Mouse (Mus musculus) megakaryocyte, embryonic 14.5 days (primary cell): Measurements from ENCODE around the gene Unc13d. TPM values are rescaled to one million over a fixed set of nuclear protein-coding genes. Genes with fewer than 3 reads are reported as not detected.
A peak's percentile ranks its signal among the peaks of the same experiment; 100 is the strongest.

Experiments
- H3K27me3 ChIP-seq: replicated peaks from 2 replicates; pipeline ENCODE3; 2012; ENCODE audit warnings: inconsistent platforms
- H3K36me3 ChIP-seq: replicated peaks from 2 replicates; pipeline ENCODE3; 2012; ENCODE audit warnings: low read length, inconsistent platforms, mixed read lengths
- H3K4me1 ChIP-seq: 2 replicates; pipeline ENCODE4 v1.6.1; 2012; ENCODE audit warnings: inconsistent platforms
- H3K4me3 ChIP-seq: replicated peaks from 2 replicates; pipeline ENCODE3; 2012; ENCODE audit warnings: moderate library complexity, mild to moderate bottlenecking, inconsistent platforms
- H3K9me3 ChIP-seq: 2 replicates; pipeline ENCODE4 v1.6.1; 2012; ENCODE audit warnings: inconsistent platforms
- FLI1 ChIP-seq: IDR thresholded peaks from 2 replicates; pipeline ENCODE4 v1.6.1; 2012; ENCODE audit warnings: low read length, inconsistent platforms, mixed read lengths
- GATA1 ChIP-seq: IDR thresholded peaks from 3 replicates; pipeline ENCODE4 v1.6.1; 2012; ENCODE audit warnings: mixed read lengths, low read length, inconsistent platforms, borderline replicate concordance
- polyA plus RNA-seq: library from polyadenylated mRNA; stranded (reverse); fragments of >175 nt; gene quantifications from 2 replicates; pipeline ENCODE4 v1.2.3, GENCODE M21; 2012; ENCODE audit warnings: low replicate concordance; ENCODE audit not compliant: insufficient read depth

The Unc13d gene
- polyA plus RNA-seq, 1 experiment, result 221 TPM

DNA sequence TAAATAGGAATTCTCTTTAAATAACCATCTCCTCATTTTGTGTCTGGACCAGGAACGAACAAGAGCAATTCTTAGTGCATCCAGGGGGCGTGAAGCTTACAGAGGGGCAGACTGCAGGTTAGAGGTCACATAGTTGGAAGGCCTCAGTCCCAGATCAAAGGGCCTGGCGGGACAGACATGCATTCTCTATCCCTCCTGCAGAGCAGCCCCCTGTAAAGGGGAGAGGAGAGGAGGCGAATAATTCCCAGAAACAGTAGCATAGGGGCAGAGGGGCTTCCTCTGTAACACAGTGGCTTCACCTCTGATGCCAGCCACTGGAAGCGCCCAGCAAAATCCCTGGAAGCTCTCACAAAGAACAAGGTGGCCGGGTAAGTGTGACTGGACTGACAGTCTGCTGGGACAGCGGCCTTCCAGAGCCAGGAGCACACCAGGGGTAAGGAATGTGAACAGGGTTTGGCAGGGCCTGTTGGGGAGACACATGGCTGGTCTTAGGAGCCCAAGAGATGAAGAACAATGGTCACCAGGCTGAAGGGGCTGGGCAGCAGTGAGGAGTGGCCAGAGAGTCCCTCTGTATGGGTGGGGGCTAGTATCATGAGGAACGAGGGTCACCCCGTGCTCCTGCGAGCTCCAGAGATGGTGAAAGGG is 1.0 kb upstream of the Unc13d start:
- Histone ChIP-seq H3K9me3 (no peaks in the 10 kb centered on the region), H3K36me3 (peaks cover 81% of the 10 kb centered on the region), H3K4me3 (peak overlapping the region; percentile 96), H3K4me1 (peaks cover 98% of the 10 kb centered on the region), H3K27me3 (no peaks in the 10 kb centered on the region)
- TF ChIP-seq FLI1 (no peak), GATA1 (no peak)

DNA sequence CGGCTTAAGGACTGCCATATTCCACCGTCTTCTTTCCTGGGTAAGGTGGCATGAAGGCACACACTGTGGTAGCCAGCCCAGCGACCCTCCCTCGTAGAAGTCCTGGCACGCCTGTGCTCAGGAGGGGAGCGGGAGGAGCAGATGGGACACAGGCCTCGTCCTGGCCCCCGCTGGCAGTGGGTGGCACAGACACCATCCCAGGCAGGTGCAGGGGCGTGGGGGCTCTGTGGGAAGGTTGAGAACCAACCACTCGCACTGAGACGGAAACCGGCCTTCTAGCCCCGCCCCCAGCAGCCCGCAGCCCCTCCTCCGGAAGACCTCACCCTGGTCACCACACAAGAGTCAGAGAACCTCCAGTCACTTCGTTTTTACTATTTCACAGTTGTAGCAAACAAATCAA is 460 bp upstream of the Unc13d start:
- Histone ChIP-seq H3K4me3 (peak overlapping the region; percentile 96), H3K4me1 (peaks cover 98% of the 10 kb centered on the region), H3K36me3 (peaks cover 81% of the 10 kb centered on the region), H3K27me3 (no peaks in the 10 kb centered on the region), H3K9me3 (no peaks in the 10 kb centered on the region)
- TF ChIP-seq FLI1, result no peak
- TF ChIP-seq GATA1, result no peak

DNA sequence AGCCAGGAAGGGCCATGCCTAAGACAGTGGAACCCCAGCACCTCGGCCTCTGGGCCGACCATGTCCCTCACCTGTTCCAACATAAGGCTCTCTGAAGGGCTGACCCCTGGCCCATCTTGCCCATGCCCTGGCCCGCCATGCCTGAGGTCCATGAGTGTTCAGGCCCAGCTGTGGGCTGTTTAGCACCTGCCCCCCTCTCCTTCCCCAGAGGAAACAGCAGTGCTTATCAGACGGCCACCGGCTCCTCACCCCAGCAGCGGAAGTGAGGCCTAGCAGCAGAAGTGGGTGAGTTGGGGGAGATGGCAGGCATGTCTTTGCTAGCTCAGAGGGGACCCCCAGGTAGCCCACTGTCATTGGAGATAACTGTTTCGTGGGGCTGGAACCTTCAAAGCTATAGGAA is 925 bp downstream of the Unc13d start:
- Histone ChIP-seq H3K27me3 (no peaks in the 10 kb centered on the region), H3K4me3 (peak overlapping the region; percentile 96), H3K9me3 (no peaks in the 10 kb centered on the region), H3K4me1 (peaks cover 99% of the 10 kb centered on the region), H3K36me3 (peaks cover 82% of the 10 kb centered on the region)
- peak; percentile 76; the same call in 1 of the 2 replicates for TF ChIP-seq FLI1
- TF ChIP-seq GATA1, result peak; percentile 89; the same call in 2 of the 3 replicates

DNA sequence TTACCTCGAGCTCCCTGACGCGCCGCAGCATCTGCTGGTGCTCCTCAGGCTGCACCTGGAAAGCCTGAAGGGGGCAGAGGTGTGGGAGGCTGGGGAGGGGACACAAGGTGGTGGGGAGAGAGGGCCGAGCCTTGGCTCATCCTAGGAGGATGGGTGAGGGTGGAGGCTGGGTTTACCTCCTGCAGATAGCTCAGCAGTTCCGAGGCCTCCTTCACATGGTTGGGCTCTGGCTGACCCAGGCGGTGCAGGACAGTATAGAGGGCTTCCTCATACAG is 1.6 kb downstream of the Unc13d start:
- no peak for TF ChIP-seq FLI1
- no peak for TF ChIP-seq GATA1
- Histone ChIP-seq H3K27me3 (no peaks in the 10 kb centered on the region), H3K9me3 (no peaks in the 10 kb centered on the region), H3K36me3 (peaks cover 82% of the 10 kb centered on the region), H3K4me1 (peaks cover 99% of the 10 kb centered on the region), H3K4me3 (peak overlapping the region; percentile 96)

DNA sequence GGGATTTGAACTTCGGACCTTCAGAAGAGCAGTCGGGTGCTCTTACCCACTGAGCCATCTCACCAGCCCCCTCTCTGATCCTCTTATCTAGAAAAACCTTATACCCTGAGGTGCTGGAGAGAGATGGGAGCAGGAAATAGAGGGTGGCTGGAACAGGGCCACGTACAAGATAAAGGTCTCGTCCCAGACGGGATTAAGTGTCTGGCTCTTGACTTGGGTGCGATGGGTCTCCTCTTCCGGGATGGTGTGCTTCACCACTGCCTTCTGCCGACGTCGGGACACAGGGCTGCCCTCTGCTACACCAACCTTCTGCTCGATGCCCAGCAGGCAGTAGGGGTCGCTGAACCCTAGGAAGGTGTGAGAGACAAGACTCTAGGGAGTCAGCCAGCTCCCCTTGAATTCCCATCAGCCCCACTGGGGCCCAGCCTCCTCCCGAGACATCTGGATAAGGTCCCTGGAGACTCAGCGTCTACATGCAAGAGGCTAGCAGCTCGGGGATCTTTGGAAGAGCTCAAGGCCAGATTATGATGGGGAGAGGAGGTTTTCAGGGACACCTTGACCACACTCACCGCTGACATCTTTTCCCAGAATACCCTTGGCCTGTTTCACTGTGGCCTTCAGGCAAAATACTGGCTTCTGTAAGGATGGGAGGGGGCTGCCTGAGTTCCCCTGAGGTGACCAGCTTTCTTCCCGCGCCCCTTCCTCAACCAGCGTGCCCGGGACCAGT is 2.1 kb downstream of the Unc13d start:
- peaks cover 96% of the 10 kb centered on the region for H3K4me1 ChIP-seq
- peak overlapping the region; percentile 96 for H3K4me3 ChIP-seq
- peaks cover 77% of the 10 kb centered on the region for H3K36me3 ChIP-seq

DNA sequence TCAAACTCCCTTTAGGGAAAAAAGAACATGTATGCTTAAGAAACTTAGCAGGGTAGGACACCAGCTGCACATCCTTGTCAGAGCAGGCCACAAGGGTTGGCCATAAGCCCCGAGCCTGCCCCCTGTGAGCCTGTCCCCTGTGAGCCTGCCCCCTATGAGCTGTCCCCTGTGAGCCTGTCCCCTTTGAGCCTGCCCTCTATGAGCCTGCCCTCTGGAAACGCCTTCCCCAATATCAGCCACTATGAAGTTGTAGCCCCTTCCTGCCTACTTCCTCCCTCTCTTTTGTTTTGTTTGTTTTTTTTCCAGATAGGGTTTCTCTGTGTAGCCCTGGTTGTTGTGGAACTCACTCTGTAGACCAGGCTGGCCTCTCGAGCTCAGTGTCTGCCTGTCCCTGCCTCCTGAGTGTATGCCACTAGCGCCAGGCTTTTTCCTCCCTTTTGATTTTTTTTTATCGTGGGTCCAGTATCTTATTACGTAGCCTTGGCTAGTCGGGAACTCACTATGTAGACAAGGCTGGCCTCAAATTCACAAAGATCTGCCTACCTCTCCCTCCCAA is 3.2 kb downstream of the Unc13d start:
- peaks cover 95% of the 10 kb centered on the region for H3K4me1 ChIP-seq

More for the DNA sequence above, 2.1 kb downstream of the Unc13d start:
- no peak for TF ChIP-seq GATA1
- Histone ChIP-seq H3K9me3 (no peaks in the 10 kb centered on the region), H3K27me3 (no peaks in the 10 kb centered on the region)

DNA sequence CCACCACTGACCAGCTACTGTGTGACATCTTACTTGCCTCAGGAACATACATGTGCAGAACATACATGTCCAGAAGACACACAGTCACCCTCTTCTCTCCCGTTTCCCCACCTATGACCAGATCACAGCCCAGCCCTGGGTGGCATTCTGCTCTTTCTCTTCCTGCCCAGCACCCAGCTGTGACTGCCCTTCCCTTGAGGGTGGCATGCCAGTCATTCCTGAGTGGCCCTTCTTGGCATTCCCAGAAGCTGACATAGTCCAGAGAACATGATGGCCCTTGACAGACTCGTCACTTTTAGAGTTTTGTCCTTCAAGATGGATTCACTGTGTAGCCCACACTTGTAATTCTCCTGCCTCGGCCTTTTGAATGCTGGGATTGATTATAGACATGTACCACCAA is 5.2 kb downstream of the Unc13d start:
- Histone ChIP-seq H3K27me3 (no peaks in the 10 kb centered on the region), H3K9me3 (no peaks in the 10 kb centered on the region), H3K4me1 (peaks cover 95% of the 10 kb centered on the region), H3K4me3 (peak overlapping the region; percentile 6), H3K36me3 (peaks cover 83% of the 10 kb centered on the region)
- TF ChIP-seq GATA1, result no peak
- TF ChIP-seq FLI1, result no peak

More for the DNA sequence above, 3.2 kb downstream of the Unc13d start:
- peaks cover 77% of the 10 kb centered on the region for H3K36me3 ChIP-seq
- H3K9me3 ChIP-seq, result no peaks in the 10 kb centered on the region
- H3K4me3 ChIP-seq, result peak overlapping the region; percentile 71
- H3K27me3 ChIP-seq, result no peaks in the 10 kb centered on the region
- TF ChIP-seq GATA1 (no peak), FLI1 (no peak)

DNA sequence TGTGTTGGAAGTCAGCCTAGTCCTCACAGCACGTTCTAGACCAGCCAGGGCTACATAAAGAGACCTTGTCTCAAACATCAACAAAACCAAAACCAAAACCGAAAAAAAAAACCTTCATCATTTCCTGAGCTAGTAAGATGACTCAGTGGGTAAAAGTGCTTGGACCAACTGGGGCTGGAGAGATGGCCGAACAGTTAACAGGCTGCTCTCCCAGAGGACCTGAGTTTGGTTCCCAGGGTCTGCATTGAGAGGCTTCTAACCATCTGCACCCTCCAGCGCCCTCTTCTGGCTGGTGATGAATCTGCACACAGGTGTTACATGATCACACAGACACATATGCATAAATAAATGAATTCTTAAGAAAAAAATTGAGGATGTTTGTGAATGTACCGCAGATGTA is 6.3 kb downstream of the Unc13d start:
- Histone ChIP-seq H3K36me3 (peaks cover 93% of the 10 kb centered on the region), H3K9me3 (no peaks in the 10 kb centered on the region), H3K4me3 (peak overlapping the region; percentile 78), H3K4me1 (peaks cover 95% of the 10 kb centered on the region), H3K27me3 (no peaks in the 10 kb centered on the region)
- TF ChIP-seq GATA1 (no peak), FLI1 (no peak)

DNA sequence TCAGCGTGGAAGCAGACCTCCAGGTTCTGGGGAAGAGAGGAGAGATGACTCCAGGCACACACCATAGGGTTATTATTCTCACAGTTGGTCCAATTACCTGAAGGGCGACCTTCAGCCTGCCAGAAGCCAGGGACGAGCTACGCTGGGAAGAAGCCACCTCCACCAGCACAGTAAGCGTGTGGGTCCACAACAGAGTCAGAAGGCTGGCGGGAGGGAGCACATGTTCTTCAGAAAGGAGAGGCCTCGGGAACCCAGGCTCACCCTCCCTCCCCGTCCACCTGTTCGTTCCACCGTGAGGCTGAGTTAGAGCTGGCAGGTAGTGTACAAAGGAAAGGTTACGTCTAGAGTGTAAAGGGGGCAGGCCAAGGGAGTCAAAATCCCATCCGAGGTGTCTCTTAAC is 12.4 kb downstream of the Unc13d start:
- Histone ChIP-seq H3K4me3 (no peak overlapping the region), H3K36me3 (peaks cover 100% of the 10 kb centered on the region), H3K4me1 (peaks cover 91% of the 10 kb centered on the region), H3K9me3 (no peaks in the 10 kb centered on the region), H3K27me3 (no peaks in the 10 kb centered on the region)
- no peak for TF ChIP-seq GATA1
- TF ChIP-seq FLI1, result no peak

DNA sequence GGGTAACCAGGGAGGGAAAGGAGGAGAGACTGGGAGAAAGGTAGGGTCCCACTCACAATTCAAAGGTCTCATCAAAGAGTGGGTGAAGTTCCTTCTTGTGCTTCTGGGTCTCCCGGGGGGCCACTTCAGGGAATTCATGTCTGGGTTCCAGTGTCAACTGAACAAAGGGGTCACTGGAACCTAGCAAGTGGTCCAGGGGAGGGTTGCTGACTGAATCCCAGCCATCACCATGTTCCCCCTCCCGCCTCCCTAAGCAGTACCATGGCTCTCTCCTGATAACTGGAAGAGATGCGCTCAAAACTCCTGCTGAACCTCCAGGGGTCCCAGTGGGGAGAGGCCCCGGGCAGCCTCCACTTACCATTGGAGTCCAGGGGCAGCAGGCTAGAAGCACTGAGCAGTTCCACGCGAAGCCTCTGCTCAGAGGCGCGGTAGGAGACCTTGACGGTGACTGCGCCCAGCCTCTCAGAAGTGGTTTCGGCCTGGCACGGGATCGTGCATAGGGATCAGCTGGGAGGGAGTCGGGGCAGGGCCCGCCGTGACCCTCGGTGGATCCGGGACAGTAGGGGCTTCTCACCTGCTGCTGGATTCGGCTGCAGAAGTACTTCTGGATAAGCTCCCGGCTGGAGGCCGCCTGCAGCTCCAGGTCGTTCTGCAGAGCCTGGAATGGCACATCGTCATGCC is 13.4 kb downstream of the Unc13d start:
- Histone ChIP-seq H3K4me1 (peaks cover 91% of the 10 kb centered on the region), H3K36me3 (peaks cover 100% of the 10 kb centered on the region), H3K9me3 (no peaks in the 10 kb centered on the region), H3K27me3 (no peaks in the 10 kb centered on the region), H3K4me3 (no peak overlapping the region)
- TF ChIP-seq GATA1, result no peak
- no peak for TF ChIP-seq FLI1
